Mouse (Mus musculus): Measurements from ENCODE around the gene Fam114a2.

- TF ChIP-seq CTCF (conservative IDR thresholded peaks at IDR 0.05; ENCODE audit: low read length): no peak
- no peak for TF ChIP-seq NANOG (IDR thresholded peaks at IDR 0.05; ENCODE audit: borderline replicate concordance, low read length)
These were observed 5.0 kb upstream of the Fam114a2 start for GRCm38 (mm10) chr11:57523418-57523817.
